Mouse (Mus musculus): ENCODE measurements around the gene Cyb5b.

The Cyb5b gene

DNA sequence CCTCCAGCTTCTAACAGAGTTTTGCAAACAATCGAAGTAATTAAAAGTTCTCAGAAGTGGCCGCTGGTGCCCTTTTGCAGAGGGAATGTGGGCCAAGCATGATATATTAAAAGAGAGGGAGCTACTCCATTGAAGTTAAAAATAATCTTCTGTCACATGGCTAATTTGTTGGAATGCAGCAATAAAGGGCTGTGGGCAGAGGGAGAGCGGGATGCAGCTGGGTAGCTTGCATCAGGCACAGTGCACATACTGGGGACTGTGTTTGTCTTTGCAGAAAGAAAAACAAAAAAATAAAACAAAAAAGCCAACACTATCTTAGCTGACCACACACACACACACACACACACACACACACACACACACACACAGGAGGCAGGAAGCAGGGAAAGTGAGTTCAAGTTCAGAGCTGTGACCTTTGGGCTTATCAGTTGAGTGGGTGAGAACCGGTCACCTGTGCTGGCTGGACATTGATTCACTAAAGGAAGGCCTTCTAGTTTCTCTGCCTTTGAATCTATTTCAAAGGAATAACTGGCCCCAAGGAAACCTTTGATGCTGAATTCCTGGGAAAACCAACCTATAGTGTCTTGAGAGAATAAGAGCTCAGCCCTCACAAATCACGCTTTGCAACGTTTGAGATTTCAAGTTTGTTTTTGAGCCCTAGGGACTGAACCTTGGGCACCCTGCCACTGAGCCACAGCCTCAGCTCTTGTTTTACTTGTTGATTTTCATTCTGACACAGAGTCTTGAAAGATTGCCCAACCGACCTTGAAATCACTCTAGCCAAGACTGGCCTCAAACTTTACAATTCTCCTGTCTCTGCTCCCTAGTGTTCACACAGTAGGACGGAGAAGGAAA lies 21.0 kb upstream of the Cyb5b start:
- DNase-seq (ENCODE audit: extremely low read depth, low read depth) = no peak

DNA sequence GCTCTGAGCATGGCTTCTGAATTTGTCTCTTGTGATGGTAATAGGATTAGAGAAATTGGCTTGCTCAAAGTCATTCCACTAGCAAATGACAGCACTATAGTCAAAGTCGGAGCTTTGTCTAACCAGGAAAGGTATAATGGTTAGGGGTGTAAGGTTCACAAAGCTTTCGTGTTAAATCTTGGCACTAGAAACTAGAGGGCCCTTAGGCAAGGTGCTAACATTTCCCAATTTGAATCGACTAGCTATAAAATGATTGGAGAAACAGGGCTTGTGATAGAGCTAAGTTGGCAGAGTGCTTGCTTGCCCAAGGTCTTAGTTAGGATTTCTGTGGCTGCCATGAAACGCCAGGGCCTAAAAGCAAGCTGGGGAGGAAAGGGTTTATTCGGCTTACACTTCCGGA lies 20.4 kb upstream of the Cyb5b start:
- no peak for DNase-seq (ENCODE audit: extremely low read depth, low read depth)

DNA sequence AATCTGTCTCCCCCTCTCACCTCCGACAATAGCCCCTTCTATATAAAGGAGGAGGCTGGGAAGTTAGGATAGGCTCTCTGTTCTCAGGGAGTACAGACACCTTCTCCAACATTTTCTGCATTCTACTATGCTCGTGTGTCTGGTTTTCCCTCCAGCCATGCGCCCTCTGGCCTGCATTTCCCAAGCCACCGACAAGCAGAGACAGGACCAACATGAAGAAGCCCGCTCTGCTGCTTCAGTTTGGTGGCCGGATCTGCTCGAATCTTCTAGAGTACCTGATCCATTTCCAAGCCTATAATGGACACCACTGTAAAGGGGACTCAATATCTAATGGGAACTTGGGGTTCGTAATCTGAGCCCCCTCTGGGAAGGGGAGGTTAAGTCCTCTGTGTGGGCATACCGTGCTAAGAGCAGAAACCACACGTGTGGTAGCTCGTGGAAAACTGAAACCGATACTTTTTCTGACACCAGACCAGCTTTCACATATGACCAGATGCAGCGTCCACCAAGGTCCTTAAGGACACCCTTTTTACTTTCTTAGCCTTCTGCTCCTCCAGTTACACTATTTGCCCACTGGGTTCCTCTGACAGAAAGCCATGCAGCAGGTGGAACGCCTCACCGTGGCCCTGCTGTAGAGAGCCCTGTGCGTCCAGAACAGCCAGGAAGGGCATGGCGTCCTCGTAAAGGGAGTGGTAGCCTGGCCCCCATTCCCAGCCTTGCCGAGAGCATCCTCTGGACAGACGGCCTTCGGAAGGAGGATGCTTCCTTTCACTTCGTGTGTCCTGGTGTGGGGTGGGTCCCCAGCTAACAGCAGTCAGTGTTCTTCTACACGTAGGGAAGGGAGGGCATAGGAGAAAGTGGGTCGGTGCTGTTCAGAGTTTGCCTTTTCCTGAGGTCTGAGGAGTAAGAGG lies 17.6 kb upstream of the Cyb5b start:
- no peak for DNase-seq (ENCODE audit: extremely low read depth, low read depth)

- DNase-seq (ENCODE audit: extremely low read depth, low read depth) = no peak
Measured at GRCm38 (mm10) chr8:107133881-107134280, 16.6 kb upstream of the Cyb5b start.

GRCm38 (mm10) chr8:107136003-107136612 lies 14.3 kb upstream of the Cyb5b start:
- DNase-seq (ENCODE audit: extremely low read depth, low read depth) = no peak

DNA sequence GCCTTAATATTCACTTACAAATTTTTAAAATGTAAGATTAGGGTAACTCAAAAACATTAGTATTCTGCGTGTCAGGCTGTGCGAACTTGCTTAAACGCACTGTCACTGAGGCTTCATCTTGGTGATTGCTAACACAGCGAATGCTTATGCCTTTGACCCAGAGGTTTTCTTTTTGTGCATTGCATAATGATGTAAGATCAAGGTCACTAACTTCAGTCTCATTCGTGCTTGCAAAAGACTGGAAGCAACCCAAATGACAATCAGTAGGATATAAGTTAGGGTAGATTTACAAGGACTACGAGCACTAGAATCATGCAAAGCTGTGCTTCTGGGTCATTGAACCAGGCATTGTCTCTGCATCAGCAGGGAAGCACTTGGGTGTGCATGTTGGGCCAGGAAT lies 12.8 kb upstream of the Cyb5b start:
- no peak for DNase-seq (ENCODE audit: extremely low read depth, low read depth)

DNA sequence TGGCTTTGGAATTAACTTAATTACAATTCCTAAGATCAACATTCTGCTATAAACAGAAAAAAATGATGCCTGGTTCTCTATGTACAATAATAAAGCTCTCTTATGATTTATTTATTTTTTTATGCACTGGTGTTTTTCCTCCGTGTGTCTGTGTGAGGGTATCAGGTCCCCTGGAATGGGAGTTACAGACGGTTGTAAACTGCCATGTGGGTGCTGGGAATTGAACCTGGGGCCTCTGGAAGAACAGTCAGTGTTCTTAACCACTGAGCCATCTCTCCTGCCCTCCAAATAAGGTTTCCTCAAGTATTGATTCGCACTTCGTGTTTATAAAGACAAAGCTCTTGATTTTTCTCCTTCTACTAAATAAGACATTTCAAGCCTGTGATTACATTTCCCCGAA lies 12.1 kb upstream of the Cyb5b start:
- DNase-seq (ENCODE audit: extremely low read depth, low read depth) = no peak

DNA sequence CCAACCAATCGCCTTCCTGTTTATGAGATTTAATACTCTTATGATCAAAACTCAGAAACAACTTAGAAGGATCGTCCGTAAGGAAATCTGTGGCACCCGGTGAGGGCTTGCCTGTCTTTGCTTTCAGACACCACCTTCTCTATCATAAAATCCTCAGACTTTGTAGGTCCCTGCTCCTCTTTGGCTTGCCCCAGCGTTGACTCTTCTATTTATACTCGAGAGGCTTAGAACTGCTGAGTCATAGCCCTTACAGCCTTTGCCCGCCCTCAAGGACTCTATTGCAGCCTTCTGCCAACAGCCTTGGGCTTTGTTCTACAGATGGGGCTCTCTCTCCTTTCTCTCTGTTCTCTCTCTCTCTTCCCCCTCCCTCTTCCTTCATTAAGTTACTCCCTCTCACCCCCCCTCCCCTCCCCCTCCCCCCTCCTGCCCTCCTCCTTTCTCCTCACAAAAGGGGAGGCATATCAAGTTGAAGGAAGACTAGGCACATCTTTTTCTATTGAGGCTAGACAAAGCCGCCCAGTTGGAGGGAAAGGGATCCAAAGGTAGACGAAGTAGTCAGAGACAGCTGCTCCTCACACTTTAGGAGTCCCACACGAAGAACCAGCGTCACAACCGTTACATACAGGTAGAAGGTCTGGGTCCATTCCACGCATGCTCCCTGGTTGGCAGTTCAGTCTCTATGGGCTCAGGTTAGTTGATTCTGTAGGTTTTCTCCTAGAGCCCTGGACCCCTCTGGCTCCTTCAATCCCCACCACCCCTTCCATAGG lies 10.6 kb upstream of the Cyb5b start:
- no peak for DNase-seq (ENCODE audit: extremely low read depth, low read depth)

GRCm38 (mm10) chr8:107142539-107142938 lies 7.9 kb upstream of the Cyb5b start:
- DNase-seq (ENCODE audit: extremely low read depth, low read depth) = no peak

- DNase-seq (ENCODE audit: extremely low read depth, low read depth) = no peak
Measured at GRCm38 (mm10) chr8:107143501-107143900, 6.9 kb upstream of the Cyb5b start.

DNA sequence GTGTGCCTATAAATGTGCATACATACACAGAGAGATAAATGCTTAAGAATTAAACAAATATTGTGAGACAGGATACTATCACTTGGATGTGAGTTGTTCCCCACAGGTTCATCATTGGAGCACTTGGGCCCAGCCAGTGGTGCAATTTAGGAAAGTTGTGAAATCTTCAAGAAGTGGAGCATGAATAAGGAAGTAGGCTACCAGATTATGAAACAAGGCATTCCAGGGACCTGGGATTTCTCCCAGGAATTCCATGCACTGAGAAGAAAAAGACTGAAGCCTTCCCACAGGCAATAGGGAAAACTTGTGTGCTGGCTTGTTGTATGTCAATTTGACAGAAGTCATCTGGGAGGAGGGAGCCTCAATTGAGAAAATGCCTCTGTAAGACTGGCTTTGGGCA lies 4.3 kb upstream of the Cyb5b start:
- no peak for DNase-seq (ENCODE audit: extremely low read depth, low read depth)

GRCm38 (mm10) chr8:107148802-107149201 lies 1.6 kb upstream of the Cyb5b start:
- DNase-seq (ENCODE audit: extremely low read depth, low read depth) = no peak

DNA sequence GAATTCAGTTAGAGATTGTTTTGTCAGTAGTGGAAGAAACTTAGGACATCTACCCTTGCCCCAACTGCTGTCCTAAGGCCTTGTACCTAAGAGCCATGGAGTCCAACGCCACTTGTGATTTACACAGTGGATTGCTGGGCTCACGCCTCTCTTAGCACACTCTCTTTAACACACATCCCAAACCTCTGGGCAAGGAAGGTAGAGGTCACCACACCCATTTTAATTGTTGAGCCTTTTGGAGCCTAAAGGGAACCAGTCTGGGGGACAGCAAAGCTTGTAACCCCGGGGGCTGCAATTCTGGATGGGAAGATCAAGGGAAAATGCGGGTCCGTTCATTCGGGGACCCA lies 410 bp upstream of the Cyb5b start:
- DNase-seq (ENCODE audit: extremely low read depth, low read depth) = no peak

DNA sequence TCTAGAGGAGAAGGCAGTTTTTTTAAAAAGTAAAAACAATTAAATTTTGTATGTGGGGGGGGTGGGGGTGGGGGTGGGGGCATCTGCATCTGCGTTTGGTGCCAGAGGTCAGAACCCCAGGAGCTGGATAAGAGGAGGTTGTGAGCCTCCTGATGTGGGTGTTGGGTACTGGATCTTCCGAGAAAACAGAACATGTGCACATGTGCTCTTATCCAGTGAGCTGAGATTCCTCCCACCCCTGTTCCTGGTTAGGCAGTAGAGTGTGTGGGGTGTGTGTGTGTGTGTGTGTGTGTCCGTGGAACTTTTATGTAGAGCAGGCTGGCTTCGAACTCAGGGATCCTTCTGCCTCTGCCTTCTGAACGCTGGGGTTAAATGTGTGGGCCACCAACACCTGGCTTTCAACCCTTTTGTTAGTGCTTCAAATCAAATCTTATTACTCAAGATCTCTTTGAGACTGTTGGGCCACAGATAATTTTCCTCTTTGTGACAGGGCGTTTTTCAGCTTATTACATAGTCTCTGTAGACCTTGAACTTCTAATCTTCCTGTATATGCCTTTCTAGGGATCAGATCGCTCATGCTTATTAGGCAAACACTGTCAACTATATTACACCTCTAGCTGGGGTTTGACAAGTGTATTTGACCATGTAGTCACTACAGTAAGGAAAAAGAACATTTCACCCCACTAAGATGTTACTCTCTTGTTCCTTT lies 926 bp downstream of the Cyb5b start:
- peak; percentile 18 for DNase-seq (ENCODE audit: extremely low read depth, low read depth)

DNA sequence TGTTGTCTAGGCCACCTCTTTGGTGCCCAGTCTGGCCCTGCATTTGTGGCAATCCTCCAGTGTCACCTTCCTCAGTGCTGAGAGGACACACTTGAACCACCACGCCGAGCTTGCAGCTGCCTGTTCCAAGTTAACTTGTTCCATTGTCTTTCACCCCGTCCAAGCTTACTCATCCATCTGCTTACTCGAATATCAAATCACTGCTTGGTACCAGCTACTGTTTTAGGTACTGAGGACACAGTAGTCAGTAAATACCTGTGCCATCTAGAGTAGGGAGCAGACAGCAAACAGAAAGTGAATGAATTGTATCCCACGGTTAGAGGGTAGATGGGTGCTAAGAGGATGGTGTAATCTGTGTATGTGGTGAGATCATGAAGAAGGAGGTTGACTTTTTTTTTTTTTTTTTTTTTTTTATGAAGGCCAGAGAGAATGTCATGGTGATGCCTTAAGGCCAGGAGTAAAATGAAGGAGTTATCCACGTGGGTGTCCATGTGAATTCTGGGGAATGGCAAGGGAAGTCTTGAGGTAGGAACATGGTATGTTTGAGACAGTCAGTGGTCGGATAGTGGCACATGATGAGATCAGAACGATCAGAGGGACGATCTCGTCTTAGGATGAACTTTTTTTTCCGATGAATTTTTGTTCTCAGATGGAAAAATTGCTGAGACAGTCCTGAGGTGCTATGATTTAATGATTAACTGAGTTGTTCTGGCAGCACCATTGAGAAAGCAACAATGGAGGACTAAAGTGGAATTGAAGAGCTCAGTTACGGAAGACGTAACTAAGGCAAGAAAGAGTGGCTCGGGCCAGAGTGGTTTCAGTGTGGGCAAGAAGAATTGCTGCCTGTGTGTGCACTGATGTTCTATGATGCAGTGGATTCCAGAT lies 3.1 kb downstream of the Cyb5b start:
- DNase-seq (ENCODE audit: extremely low read depth, low read depth) = no peak

GRCm38 (mm10) chr8:107156816-107157215 lies 6.4 kb downstream of the Cyb5b start:
- no peak for DNase-seq (ENCODE audit: extremely low read depth, low read depth)

DNA sequence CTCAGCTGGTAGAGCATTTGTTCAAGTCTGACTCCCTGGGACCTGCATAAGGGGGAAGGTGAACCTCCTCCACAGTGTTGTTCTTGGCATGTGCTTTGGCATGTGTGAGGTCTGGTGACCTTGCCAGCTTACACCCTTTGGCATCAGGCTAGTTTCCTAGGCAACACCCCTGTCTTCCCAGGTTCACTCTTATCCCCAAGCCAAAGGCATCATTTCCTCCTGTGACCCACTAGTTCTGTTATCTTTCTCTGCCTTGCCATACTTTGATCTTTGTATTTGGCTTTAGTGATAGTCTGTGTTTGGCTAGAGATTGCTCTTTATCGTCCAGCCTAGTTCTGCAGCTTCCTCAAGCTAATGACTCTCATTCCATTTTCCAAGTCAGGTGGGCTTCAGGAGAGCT lies 7.4 kb downstream of the Cyb5b start:
- DNase-seq (ENCODE audit: extremely low read depth, low read depth) = peak; percentile 30

GRCm38 (mm10) chr8:107158890-107159289 lies 8.4 kb downstream of the Cyb5b start:
- DNase-seq (ENCODE audit: extremely low read depth, low read depth) = no peak

DNA sequence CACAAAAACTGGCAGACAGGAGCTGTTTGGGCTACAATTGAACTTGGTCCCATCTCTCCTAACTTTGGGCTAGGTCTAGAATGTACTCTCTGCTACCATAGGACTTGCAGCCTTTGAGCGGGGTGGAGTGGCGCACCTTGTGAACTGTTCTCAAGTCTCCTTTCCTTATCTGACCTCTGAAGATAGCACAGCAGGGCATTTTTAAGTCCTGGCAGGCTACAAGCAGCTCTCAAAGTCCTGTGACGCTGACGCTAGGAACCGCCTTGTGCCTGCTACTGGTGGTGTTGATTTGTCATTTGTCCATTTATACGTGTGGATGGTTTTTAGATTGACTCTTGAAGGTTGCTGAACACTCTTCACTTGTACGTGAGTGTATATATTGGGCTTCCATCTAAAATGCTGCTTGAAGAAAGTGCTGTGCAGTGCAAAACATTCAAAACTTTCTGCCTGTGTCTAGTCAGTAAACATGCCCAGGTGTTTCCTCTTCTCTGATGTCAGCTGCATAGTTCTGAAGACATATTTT lies 13.9 kb downstream of the Cyb5b start:
- no peak for DNase-seq (ENCODE audit: extremely low read depth, low read depth)

DNA sequence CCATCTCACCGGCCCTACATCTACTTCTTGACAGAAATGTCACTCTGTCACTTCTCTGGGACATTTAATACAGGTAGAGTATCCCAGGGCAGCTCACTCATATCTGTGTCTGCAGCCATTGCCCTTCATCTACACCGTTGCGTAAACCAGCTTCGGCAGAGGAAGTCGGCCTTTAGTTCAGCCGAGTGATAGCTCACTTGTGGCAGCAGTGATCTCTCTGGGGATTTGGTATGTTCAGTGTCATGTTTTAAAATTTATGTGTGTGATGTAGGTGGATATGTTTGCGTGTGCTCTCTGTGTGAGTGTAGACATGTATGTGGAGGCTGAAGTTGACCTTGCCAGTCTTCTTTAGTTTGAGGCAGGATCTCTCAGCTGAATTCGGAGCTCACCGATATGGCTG lies 15.3 kb downstream of the Cyb5b start:
- no peak for DNase-seq (ENCODE audit: extremely low read depth, low read depth)

Data from MEL-GATA-1-ER (cell line).